Mouse (Mus musculus): ENCODE measurements around the gene Prpsap1. TPM values are rescaled to one million over a fixed set of nuclear protein-coding genes. Genes with fewer than 3 reads are reported as not detected.
A peak's percentile ranks its signal among the peaks of the same experiment; 100 is the strongest.
"Not testable (repeated sequence)": the region's sequence is repeated elsewhere in the genome, so short reads cannot be mapped to it uniquely, and the experiment has no call there.

The Prpsap1 gene
- total RNA-seq, 2 experiments from 2014 or later = 14.2 to 15.1 TPM

GRCm38 (mm10) chr11:116472275-116472674 is 21.7 kb downstream of the Prpsap1 start:
- no peak for TF ChIP-seq CTCF (IDR thresholded peaks at IDR 0.05)
- no peak overlapping the region for H3K27ac ChIP-seq
- no peak for DNase-seq
- no peak overlapping the region for H3K4me3 ChIP-seq
- intact Hi-C loops (cut with DNase I) = no loop called here

DNA sequence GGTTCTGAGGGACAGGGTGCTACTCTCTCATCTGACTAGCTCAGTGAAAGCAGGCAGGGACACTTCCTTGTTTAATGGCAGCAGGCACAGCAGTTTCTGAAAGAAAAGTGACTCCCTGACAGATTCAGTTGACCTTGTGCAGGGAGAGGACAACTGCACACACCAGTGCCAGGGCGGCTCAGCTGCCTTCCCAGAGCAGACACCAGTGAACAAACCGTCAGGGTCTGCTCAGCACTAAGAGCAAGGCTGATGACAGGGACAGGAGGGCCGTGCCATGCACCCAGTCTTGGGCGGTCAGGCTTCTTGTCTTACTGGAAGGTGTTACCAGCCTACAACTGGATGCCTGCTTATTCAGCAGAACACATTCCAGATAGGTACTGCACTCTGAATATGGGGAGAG is 23.1 kb downstream of the Prpsap1 start:
- TF ChIP-seq CTCF (IDR thresholded peaks at IDR 0.05) = no peak
- peak; percentile 75 for DNase-seq
- peak overlapping the region; percentile 78 for H3K27ac ChIP-seq
- H3K4me3 ChIP-seq = no peak overlapping the region
- intact Hi-C loops (cut with DNase I) = no loop called here

- TF ChIP-seq CTCF (IDR thresholded peaks at IDR 0.05) = no peak
- intact Hi-C loops (cut with DNase I) = no loop called here
- Histone ChIP-seq H3K27ac (peak overlapping the region; percentile 78), H3K4me3 (no peak overlapping the region)
- DNase-seq = no peak
Observed at GRCm38 (mm10) chr11:116470249-116470648, 23.8 kb downstream of the Prpsap1 start.

DNA sequence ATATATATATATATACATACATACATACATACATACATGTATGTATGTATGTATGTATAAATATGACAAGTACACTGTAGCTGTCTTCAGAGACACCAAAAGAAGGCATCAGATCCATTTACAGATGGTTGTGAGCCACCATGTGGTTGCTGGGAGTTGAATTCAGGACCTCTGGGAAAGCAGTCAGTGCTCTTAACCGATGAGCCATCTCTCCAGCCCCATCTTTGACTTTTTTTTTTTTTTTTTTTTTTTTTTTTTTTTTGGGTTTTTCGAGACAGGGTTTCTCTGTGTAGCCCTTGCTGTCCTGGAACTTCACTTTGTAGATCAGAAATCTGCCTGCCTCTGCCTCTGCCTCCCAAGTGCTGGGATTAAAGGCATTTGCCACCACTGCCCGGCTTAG is 25.7 kb downstream of the Prpsap1 start:
- H3K27ac ChIP-seq; intact Hi-C loops (cut with DNase I); H3K4me3 ChIP-seq; DNase-seq: not testable (repeated sequence)

GRCm38 (mm10) chr11:116466141-116466540 is 27.9 kb downstream of the Prpsap1 start, which contains the start of gene Qrich2:
Gene Qrich2 (minus strand): TSS chr11:116466241.
- no peak for TF ChIP-seq CTCF (IDR thresholded peaks at IDR 0.05)
- Histone ChIP-seq H3K4me3 (no peak within 1 kb of the TSS), H3K27ac (no peak within 1 kb of the TSS)
- no peak for DNase-seq
- intact Hi-C loops (cut with DNase I) = no loop called here

DNA sequence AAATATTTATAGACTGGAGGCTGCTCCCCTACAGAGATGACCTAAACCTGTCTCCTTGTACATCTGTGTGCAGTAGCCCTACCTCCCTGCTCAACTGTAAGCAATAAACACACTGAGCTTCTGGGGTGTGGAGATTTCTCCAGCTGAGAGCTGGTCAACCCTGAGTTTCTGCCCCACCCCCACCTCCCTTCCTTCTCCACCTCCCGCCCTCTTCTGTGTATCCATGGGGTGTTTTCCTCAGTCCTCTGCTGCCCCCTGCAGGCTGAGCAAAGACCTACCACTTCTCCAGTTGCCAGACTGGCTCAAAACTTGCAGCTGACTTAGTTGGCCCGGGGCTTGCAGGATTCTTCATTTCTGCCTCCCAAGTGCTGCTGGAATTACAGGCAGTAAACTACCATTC is 30.2 kb downstream of the Prpsap1 start:
- Histone ChIP-seq H3K27ac (no peak overlapping the region), H3K4me3 (no peak overlapping the region)
- TF ChIP-seq CTCF (IDR thresholded peaks at IDR 0.05) = peak; percentile 79
- intact Hi-C loops (cut with DNase I) = loop anchor here (1.0 kb wide), 2 partner anchors 145 to 238 kb away; no protein-coding TSS in a partner anchor
- peak; percentile 91 for DNase-seq

- no peak for DNase-seq
- H3K27ac ChIP-seq = no peak overlapping the region
- no peak overlapping the region for H3K4me3 ChIP-seq
- intact Hi-C loops (cut with DNase I) = no loop called here
- no peak for TF ChIP-seq CTCF (IDR thresholded peaks at IDR 0.05)
Observed at GRCm38 (mm10) chr11:116463338-116463737, 30.7 kb downstream of the Prpsap1 start.

GRCm38 (mm10) chr11:116459786-116460185 is 34.2 kb downstream of the Prpsap1 start:
- TF ChIP-seq CTCF (IDR thresholded peaks at IDR 0.05) = no peak
- DNase-seq = no peak
- Histone ChIP-seq H3K27ac (no peak overlapping the region), H3K4me3 (no peak overlapping the region)
- intact Hi-C loops (cut with DNase I) = no loop called here

DNA sequence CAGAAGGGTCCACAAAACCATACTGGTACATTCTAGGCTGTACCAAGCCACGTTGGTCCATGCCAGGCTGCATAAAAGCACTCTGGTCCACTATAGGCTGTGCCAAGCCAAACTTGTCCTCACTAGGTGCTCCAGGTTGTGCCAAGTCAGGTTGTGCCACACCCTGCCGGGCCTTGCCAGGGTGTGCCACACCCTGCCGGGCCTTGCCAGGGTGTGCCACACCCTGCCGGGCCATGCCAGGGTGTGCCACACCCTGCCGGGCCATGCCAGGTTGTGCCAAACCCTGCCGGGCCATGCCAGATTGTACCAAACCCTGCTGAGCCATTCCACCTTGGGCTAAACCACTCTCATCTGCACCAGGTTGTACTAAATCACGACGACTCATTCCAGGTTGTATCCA is 37.8 kb downstream of the Prpsap1 start:
- no peak for DNase-seq
- H3K4me3 ChIP-seq = no peak overlapping the region
- no peak overlapping the region for H3K27ac ChIP-seq
- no peak for TF ChIP-seq CTCF (IDR thresholded peaks at IDR 0.05)
- intact Hi-C loops (cut with DNase I) = no loop called here

DNA sequence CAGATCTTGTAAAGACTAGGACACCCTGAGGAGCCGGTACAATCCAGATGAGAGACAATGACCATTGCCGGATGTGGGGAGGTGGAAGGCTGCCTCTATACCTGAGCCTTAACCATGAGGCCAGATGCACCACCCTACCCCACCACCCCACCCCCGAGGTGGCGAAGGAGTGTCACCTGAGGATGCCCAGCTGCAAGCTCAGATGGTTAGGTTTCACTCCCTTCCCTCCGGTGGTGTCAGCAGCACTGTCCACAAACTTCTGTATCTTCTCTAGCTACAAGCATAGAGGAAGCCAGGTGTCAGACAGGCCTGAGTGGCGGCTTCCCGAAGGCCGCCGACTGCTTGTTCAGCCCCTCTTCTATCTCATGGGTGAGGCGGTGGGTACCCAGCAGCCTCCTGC is 40.1 kb downstream of the Prpsap1 start:
- intact Hi-C loops (cut with DNase I) = no loop called here
- no peak for TF ChIP-seq CTCF (IDR thresholded peaks at IDR 0.05)

GRCm38 (mm10) chr11:116449341-116449740 is 44.7 kb downstream of the Prpsap1 start:
- no peak overlapping the region for H3K27ac ChIP-seq
- TF ChIP-seq CTCF (IDR thresholded peaks at IDR 0.05) = no peak
- no peak overlapping the region for H3K4me3 ChIP-seq
- DNase-seq = no peak
- intact Hi-C loops (cut with DNase I) = loop anchor here (5.0 kb wide), 1 partner anchor 222 kb away; no protein-coding TSS in a partner anchor

More for the DNA sequence above, 40.1 kb downstream of the Prpsap1 start:
- no peak for DNase-seq
- H3K4me3 ChIP-seq = no peak overlapping the region
- no peak overlapping the region for H3K27ac ChIP-seq

DNA sequence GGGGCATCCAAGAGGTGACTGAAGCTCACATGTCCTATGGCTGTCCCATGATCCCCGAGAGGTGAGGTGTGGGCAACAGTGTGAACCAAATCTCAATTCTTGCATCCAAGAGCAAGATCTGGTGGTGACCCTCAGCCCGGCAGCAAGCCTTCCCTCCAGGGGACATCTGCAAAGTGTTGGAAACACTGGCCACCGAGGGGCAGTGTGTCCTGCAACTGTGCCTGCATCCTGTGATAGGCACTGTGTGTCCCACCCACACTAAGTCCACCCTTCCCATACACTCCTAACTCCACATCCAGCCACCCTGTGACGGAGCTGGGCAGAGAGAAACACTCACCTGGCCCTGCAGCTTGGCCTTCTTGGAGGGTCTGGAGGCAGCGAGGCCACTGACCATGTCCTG is 46.2 kb downstream of the Prpsap1 start:
- Histone ChIP-seq H3K27ac (no peak overlapping the region), H3K4me3 (no peak overlapping the region)
- intact Hi-C loops (cut with DNase I) = loop anchor here (5.0 kb wide), 1 partner anchor 221 kb away; no protein-coding TSS in a partner anchor
- no peak for DNase-seq
- TF ChIP-seq CTCF (IDR thresholded peaks at IDR 0.05) = no peak

DNA sequence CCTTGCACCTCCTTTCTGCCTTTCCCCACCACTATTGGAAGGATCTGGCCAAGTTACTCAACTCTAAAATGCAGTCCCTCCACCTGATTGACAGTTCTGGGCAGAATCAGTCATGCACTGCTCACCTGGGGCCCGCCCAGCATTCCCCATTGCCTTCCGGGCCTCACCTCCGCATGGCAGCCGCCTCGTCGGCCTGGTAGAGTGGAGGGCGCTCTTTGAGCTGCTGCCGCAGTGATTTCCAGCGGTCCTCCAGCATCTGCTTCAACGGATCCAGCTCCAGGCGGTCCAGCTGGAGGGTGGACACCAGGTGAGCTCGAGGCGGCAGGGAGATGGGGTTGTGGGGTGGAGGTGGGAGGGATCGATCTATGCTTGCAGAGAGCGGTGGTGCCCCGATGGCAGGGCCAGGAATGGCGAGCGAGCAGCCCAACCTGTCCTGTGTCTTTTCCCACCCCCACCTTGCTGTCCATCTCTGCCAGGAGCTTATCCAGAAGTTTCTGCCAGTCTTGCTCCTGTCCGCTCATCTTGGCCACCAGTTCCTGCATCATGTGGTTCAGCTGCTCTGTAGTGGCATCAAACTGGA is 47.6 kb downstream of the Prpsap1 start:
- H3K4me3 ChIP-seq = no peak overlapping the region
- DNase-seq = peak; percentile 13
- no peak overlapping the region for H3K27ac ChIP-seq
- intact Hi-C loops (cut with DNase I) = loop anchor here (1.0 to 5.0 kb wide), 2 partner anchors 127 to 219 kb away; no protein-coding TSS in a partner anchor
- TF ChIP-seq CTCF (IDR thresholded peaks at IDR 0.05) = no peak

Measured in gastrocnemius, adult 2 months (tissue).